Mouse (Mus musculus) colon, adult 2 months (tissue): Measurements from ENCODE around the gene Gm11564. TPM values are rescaled to one million over a fixed set of nuclear protein-coding genes. Genes with fewer than 3 reads are reported as not detected.

ENCODE experiments used
- polyA plus RNA-seq: library from polyadenylated mRNA; depleted of rRNA; stranded (reverse); fragments of >200 nt; gene quantifications from 2 replicates; pipeline ENCODE4 v1.2.3, GENCODE M21; 2012; rRNA removed

Gene Gm11564
- polyA plus RNA-seq: not detected in 2 replicates

DNA sequence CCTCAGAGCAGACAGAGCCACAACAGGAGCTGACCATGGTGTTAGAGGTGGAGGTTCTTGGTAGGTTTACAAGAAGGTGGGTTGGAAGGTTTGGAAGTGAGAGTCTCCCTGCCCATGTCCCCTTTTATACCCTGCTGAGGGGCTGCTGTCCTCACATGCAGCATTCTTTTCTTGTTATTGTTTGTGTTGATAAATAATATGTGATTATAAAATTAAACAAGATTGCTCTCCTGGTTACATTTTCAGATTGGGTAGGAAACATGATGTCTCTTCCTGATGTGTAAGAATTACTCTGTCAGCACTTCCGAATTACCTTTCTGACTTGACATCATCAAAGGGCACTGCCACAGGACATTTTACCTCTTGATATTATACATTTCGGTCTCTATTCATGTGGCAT, at the start of gene Gm11564:
Gene Gm11564, minus strand, starts transcription at position 101 of the 400 bp plus-strand sequence.

DNA sequence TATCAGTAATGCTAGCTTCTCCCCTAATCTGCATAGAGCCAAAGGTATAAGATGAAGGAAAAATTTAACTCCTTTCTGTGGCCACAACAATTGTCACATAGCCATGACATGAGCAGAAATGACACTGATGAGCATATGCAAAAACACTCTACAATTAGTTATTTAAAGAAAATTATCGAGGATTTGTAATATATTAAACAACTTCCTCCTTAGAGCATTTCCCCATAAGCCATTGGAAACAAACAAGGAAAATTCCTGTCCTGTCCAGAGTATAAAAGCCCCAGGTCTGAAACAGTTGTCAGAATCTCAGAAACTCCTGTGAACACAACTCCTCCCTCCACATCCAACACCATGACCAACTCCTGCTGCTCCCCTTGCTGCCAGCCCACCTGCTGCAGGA, 48.7 kb upstream of the Gm11564 start, which contains the start of gene Gm11559:
Gene Gm11559, plus strand, starts transcription at position 301 of the 400 bp plus-strand sequence.

GRCm38 (mm10) chr11:99857617-99858016, 42.2 kb upstream of the Gm11564 start, which contains the start of gene Gm11568:
Gene Gm11568, plus strand, starts transcription at chr11:99857917.

DNA sequence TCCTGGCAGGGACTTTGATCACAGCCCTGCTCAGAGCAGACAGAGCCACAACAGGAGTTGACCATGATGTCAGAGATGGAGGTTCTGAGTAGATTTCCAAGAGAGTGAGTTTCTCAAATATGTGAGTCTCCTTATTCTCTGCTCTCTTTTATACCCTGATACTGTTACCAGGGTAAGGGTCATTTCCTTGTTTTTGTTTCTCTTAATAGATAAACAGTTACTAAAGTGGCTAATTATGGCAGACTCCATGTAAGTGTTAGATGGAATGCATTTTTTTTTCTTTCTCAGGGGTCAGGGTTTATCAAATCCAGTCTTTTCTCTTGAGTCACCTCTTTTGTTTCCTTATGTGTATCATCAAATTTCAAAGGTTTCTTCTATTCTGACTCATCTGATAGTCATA, 36.0 kb upstream of the Gm11564 start, which contains the start of gene Krtap4-16:
Gene Krtap4-16, minus strand, starts transcription at position 101 of the 400 bp plus-strand sequence.

DNA sequence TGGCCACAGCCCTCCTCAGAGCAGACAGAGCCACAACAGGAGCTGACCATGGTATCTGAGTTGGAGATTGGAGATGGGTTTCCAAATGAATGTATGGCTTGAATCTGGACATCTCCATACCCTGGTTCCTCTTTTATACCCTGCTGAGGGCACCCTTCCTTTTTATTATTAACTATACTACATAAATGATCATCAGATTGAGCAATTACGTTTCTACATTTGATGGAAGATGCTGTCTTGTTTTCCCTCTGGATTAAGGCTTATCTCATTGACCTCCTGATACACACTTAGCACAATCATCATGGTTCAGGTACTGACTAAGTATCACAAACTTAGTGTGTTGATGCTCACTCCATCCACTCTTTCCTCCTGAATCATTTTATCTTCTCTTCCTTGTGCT, 22.5 kb upstream of the Gm11564 start, which contains the start of gene 2300003K06Rik:
Gene 2300003K06Rik, minus strand, starts transcription at position 101 of the 400 bp plus-strand sequence.

GRCm38 (mm10) chr11:99809792-99810191, 5.7 kb downstream of the Gm11564 start, which contains the start of gene Krtap4-13:
Gene Krtap4-13, minus strand, starts transcription at chr11:99809892.

GRCm38 (mm10) chr11:99804346-99804745, 11.1 kb downstream of the Gm11564 start, which contains the start of gene Gm11554:
Gene Gm11554, minus strand, starts transcription at chr11:99804446.

GRCm38 (mm10) chr11:99798832-99799231, 16.6 kb downstream of the Gm11564 start, which contains the start of gene Gm11569:
Gene Gm11569, minus strand, starts transcription at chr11:99798932.

DNA sequence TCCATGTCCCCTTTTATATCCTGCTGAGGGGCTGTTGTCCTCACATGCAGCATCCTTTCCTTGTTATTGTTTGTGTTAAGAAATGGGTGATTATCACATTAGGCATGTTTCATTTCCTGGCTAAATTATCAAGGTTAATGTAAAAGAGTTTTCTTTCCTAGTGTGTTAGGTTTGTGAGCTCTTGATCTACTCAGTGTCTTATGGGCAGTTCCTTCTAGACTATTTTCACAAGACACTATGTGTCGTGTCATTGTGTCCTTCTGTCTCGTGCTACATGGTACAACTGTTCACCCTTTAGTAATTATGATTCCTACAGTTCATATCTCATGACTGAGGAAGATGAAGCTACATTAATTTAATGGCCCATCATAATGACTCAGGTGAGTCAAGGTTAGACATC, 22.1 kb downstream of the Gm11564 start, which contains the start of gene Gm11596:
Gene Gm11596, minus strand, starts transcription at position 101 of the 400 bp plus-strand sequence.

DNA sequence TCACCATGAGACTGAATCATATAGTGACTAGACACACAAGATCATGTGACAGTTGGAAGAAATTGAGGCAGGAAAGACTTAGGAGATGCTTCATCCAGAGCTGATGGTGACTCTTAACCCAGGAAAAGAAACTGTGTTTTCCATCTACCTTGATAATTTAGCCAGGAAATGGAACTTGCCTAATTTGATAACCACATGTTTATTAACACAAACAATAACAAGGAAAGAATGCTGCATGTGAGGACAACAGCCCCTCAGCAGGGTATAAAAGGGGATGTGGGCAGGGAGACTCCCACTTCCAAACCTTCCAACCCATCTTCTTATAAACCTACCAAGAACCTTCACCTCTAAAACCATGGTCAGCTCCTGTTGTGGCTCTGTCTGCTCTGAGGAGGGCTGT, 30.6 kb downstream of the Gm11564 start, which contains the start of gene Krtap4-9:
Gene Krtap4-9, plus strand, starts transcription at position 301 of the 400 bp plus-strand sequence.

GRCm38 (mm10) chr11:99780604-99781003, 34.9 kb downstream of the Gm11564 start, which contains the start of gene Krtap4-8:
Gene Krtap4-8, minus strand, starts transcription at chr11:99780704.

DNA sequence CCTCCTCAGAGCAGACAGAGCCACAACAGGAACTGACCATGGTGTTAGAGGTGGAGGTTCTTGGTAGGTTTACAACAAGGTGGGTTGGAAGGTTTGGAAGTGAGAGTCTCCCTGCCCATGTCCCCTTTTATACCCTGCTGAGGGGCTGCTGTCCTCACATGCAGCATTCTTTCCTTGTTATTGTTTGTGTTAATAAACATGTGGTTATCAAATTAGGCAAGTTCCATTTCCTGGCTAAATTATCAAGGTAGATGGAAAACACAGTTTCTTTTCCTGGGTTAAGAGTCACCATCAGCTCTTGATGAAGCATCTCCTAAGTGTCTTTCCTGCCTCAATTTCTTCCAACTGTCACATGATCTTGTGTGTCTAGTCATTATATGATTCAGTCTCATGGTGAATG, 42.7 kb downstream of the Gm11564 start, which contains the start of gene Gm11595:
Gene Gm11595, minus strand, starts transcription at position 101 of the 400 bp plus-strand sequence.

Other genes starting within 250 kb of the Gm11564 start
- 3.7 and 4.5 TPM in 2 replicates for gene Krtap3-1, start 249.0 kb downstream of the Gm11564 start, polyA plus RNA-seq
- gene Krtap1-5, start 234.7 kb downstream of the Gm11564 start, polyA plus RNA-seq: not detected in 2 replicates
- gene Krtap1-4, start 232.0 kb downstream of the Gm11564 start, polyA plus RNA-seq: not detected in 2 replicates
- not detected in 2 replicates for gene Krtap1-3, start 224.3 kb downstream of the Gm11564 start, polyA plus RNA-seq
- not detected in 2 replicates for gene Krtap9-3, start 217.6 kb downstream of the Gm11564 start, polyA plus RNA-seq
- gene Gm11938, start 212.4 kb downstream of the Gm11564 start, polyA plus RNA-seq: not detected in 2 replicates
- gene Gm11937, start 205.5 kb downstream of the Gm11564 start, polyA plus RNA-seq: not detected in 2 replicates
- gene Krtap2-4, start 200.8 kb downstream of the Gm11564 start, polyA plus RNA-seq: not detected in 2 replicates
- gene Gm11562, start 195.2 kb downstream of the Gm11564 start, polyA plus RNA-seq: 1.3 TPM in 1 of 2 replicates, not detected in the other
- not detected in 2 replicates for gene Krtap4-1, start 187.4 kb downstream of the Gm11564 start, polyA plus RNA-seq
- not detected in 2 replicates for gene Krtap4-2, start 180.6 kb downstream of the Gm11564 start, polyA plus RNA-seq
- gene Krtap4-7, start 171.6 kb downstream of the Gm11564 start, polyA plus RNA-seq: not detected in 2 replicates
- not detected in 2 replicates for gene Gm11555, start 165.4 kb downstream of the Gm11564 start, polyA plus RNA-seq
- not detected in 2 replicates for gene Gm11563, start 156.7 kb downstream of the Gm11564 start, polyA plus RNA-seq
- not detected in 2 replicates for gene Krtap4-6, start 149.7 kb downstream of the Gm11564 start, polyA plus RNA-seq
- gene Gm14190, start 124.9 kb downstream of the Gm11564 start, polyA plus RNA-seq: not detected in 2 replicates
- gene Gm14180, start 81.4 kb downstream of the Gm11564 start, polyA plus RNA-seq: not detected in 2 replicates
- not detected in 2 replicates for gene Gm11595, start 42.8 kb downstream of the Gm11564 start, polyA plus RNA-seq
- gene Krtap4-8, start 35.0 kb downstream of the Gm11564 start, polyA plus RNA-seq: not detected in 2 replicates
- not detected in 2 replicates for gene Krtap4-9, start 30.5 kb downstream of the Gm11564 start, polyA plus RNA-seq
- gene Gm11596, start 22.2 kb downstream of the Gm11564 start, polyA plus RNA-seq: not detected in 2 replicates
- gene Gm11569, start 16.7 kb downstream of the Gm11564 start, polyA plus RNA-seq: 0.33 TPM in 1 of 2 replicates, not detected in the other
- not detected in 2 replicates for gene Gm11554, start 11.2 kb downstream of the Gm11564 start, polyA plus RNA-seq
- not detected in 2 replicates for gene Krtap4-13, start 5.8 kb downstream of the Gm11564 start, polyA plus RNA-seq
- gene 2300003K06Rik, start 22.4 kb upstream of the Gm11564 start, polyA plus RNA-seq: not detected in 2 replicates
- gene Krtap4-16, start 35.9 kb upstream of the Gm11564 start, polyA plus RNA-seq: 0.13 TPM in 1 of 2 replicates, not detected in the other
- not detected in 2 replicates for gene Gm11568, start 42.3 kb upstream of the Gm11564 start, polyA plus RNA-seq
- gene Gm11559, start 48.8 kb upstream of the Gm11564 start, polyA plus RNA-seq: not detected in 2 replicates
- not detected in 2 replicates for gene Krtap9-1, start 57.7 kb upstream of the Gm11564 start, polyA plus RNA-seq
- gene Gm11567, start 63.5 kb upstream of the Gm11564 start, polyA plus RNA-seq: not detected in 2 replicates
- not detected in 2 replicates for gene Krtap31-1, start 92.3 kb upstream of the Gm11564 start, polyA plus RNA-seq
- gene Gm11565, start 99.1 kb upstream of the Gm11564 start, polyA plus RNA-seq: not detected in 2 replicates
- not detected in 2 replicates for gene Krtap31-2, start 120.6 kb upstream of the Gm11564 start, polyA plus RNA-seq
- not detected in 2 replicates for gene Krtap9-5, start 132.8 kb upstream of the Gm11564 start, polyA plus RNA-seq
- gene Krtap29-1, start 163.4 kb upstream of the Gm11564 start, polyA plus RNA-seq: not detected in 2 replicates
- not detected in 2 replicates for gene Krtap16-1, start 170.9 kb upstream of the Gm11564 start, polyA plus RNA-seq
- 0.32 TPM in 1 of 2 replicates, not detected in the other for gene Krtap17-1, start 178.3 kb upstream of the Gm11564 start, polyA plus RNA-seq
- gene Krt33a, start 200.5 kb upstream of the Gm11564 start, polyA plus RNA-seq: not detected in 2 replicates
- not detected in 2 replicates for gene Krt33b, start 214.2 kb upstream of the Gm11564 start, polyA plus RNA-seq
- not detected in 2 replicates for gene Krt34, start 225.9 kb upstream of the Gm11564 start, polyA plus RNA-seq
- not detected in 2 replicates for gene Krt31, start 234.9 kb upstream of the Gm11564 start, polyA plus RNA-seq